Mouse (Mus musculus): ENCODE data around the gene Zmiz1. TPM values are rescaled to one million over a fixed set of nuclear protein-coding genes. Genes with fewer than 3 reads are reported as not detected.

Zmiz1 gene
- polyA plus RNA-seq, 1 experiment from 2014 or later = 6.1 TPM

DNA sequence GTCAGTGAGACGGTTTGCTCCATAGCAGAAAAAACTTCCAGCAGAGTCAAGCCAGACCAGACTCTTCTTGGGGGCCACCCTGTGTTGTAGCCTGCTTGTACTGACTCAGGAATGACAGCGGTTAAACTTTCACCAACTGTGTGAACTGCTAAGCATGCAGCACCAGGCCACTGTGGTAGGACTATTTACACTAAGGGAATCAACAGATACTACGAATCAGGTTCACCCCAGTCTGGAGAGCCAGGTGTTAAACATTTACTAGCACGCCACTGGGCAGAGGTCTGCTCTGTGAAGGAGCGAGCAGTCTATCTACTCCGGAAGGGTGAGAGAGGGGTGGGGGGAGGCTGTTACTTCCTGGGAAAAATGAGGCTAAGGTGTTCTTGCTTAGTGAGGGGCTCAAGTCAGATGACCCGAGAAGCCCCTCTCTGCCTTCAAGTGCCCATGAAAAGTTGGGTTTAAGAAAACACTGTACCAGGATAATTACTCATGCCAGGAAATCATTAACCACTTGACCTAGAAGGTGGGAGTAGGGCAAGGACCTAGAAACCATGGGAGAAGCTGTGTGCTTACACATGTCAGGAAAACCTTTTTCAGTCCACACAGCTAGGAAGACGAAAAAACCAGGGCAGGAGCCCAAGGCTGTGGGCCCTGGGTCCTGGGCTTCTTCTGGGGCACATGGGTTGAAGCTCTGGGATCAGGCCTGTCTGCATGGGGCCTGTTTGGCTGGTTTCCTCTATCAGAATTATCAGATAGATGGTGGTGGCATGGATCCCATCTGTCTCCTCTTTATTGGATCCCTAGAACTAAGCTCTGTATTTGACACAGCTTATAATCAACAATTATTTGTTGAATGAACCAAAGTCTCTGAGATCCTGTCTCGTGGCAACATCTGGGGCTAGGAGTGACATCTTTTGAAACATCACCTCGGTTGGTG lies 7.0 kb upstream of the Zmiz1 start:
- peak; percentile 86 for ATAC-seq (ENCODE audit: low read depth)
- peaks cover 17% of the 10 kb centered on the region for H3K4me1 ChIP-seq (ENCODE audit: control insufficient read depth, low read depth, low read length)
- H3K4me3 ChIP-seq (ENCODE audit: low read depth, low read length) = no peak overlapping the region
- WGBS (ENCODE audit: insufficient replicate concordance) = 33% methylated on average over 10 of the region's 10 CpGs
- H3K27ac ChIP-seq (ENCODE audit: low read length) = peak overlapping the region; percentile 85
- no peaks in the 10 kb centered on the region for H3K36me3 ChIP-seq (ENCODE audit: control insufficient read depth, insufficient read depth)
- peak overlapping the region; percentile 18; the same call in 1 of the 2 replicates for H3K4me2 ChIP-seq (ENCODE audit: low read depth, low read length)
- H3K9me3 ChIP-seq (replicated peaks; ENCODE audit: control insufficient read depth, low read length) = no peaks in the 10 kb centered on the region
- no peak overlapping the region for H3K9ac ChIP-seq (ENCODE audit: low read depth, low read length)
- H3K27me3 ChIP-seq (ENCODE audit: control insufficient read depth, insufficient read depth, low read depth, low read length) = peaks cover 11% of the 10 kb centered on the region

DNA sequence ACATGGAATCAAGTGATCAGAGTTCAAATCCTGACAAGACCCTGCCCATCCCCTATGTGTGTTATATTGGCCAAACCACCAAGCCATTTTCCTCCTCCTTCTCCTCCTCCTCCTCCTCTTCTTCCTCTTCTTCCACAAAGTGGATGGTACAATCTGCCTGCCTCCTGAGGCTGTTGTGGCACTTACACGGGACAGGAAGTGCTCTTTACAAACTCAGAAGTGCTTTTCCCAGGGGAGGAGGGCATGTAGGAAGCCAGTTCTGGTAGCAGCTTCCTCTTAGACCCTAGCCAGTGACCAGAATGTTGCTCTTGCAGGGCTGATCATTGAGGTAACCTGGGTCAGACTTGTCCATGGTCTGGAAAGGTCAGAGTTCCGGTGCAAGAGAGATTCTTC lies 6.4 kb upstream of the Zmiz1 start:
- ATAC-seq (ENCODE audit: low read depth) = no peak
- no peaks in the 10 kb centered on the region for H3K9me3 ChIP-seq (replicated peaks; ENCODE audit: control insufficient read depth, low read length)
- H3K27me3 ChIP-seq (ENCODE audit: control insufficient read depth, insufficient read depth, low read depth, low read length) = peaks cover 18% of the 10 kb centered on the region
- H3K4me1 ChIP-seq (ENCODE audit: control insufficient read depth, low read depth, low read length) = peaks cover 21% of the 10 kb centered on the region
- WGBS (ENCODE audit: insufficient replicate concordance) = 33% methylated on average over 2 of the region's 2 CpGs
- no peak overlapping the region for H3K4me3 ChIP-seq (ENCODE audit: low read depth, low read length)
- H3K27ac ChIP-seq (ENCODE audit: low read length) = peak overlapping the region; percentile 85
- H3K36me3 ChIP-seq (ENCODE audit: control insufficient read depth, insufficient read depth) = no peaks in the 10 kb centered on the region
- H3K9ac ChIP-seq (ENCODE audit: low read depth, low read length) = no peak overlapping the region
- H3K4me2 ChIP-seq (ENCODE audit: low read depth, low read length) = no peak overlapping the region

DNA sequence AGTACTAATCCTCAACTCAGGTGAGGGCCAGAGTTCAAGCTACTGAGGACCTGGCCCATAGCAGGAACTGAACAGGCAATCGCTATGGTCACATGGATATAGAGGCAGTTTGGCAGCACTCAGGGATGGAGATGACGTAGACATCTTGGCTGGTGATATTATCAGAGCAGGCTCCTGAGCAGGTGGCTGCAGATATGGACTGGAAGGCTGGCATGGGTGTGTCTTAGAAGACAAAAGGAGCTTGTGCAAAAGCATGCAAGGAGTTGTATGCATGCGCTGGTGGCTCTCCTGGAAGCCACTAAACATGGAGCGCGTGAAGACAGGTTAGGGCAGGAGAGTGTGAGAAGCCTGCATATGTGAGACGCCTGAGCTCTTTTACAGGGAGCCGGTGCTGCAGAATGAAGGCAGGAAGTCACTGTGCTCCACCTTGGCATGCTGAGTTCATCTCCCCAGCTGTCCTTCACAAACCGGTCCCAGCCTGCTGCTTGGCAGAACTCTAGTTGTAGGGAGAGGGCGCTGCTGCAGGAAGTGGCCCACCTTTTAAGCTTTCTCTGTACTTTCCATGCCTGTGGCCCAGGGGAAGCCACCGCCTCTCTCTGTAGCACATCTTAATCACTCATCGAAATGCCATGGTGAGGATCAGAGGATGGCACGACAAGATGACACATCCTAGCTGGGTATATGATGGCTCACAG lies 4.8 kb upstream of the Zmiz1 start:
- H3K27me3 ChIP-seq (ENCODE audit: control insufficient read depth, insufficient read depth, low read depth, low read length) = peaks cover 32% of the 10 kb centered on the region

DNA sequence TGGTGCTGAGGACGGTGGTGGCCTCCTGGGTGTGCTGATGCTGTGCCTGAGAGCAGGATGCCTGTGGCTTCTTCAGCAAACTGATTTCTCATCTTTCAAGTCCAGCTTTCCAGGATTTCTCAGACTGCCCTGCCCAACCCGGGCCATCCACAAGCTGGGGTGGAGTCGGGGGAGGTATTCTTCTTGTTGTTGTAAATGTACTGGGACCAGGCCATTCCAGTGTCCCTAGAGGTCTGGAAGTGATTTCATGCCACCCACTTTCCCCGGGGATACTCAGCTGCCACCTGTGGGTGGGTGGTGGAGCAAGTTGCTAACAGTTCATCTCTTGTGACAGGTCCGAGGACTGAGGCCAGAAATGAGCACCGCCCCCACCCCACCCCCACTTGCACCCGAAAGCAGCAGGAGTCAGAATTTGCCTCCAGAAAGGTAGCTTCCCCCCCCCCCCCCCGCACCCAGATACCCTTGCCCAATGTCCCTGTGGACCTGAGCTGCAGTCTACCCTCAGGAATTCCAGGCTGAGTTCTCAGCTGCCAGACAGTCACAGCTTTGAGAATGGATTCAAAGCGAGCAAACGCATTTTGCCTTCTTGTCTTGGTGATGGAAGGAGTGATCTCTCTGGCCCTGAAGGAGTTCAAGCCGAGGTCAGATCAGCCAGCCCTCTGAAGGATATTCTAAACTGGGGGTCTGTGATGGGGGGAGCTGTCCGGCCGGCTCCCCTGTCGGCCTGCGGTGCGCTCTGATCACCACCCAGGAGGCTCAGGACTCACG lies 2.1 kb upstream of the Zmiz1 start:
- 15% methylated on average over 16 of the region's 17 CpGs for WGBS (ENCODE audit: insufficient replicate concordance)
- Histone ChIP-seq H3K27me3 (ENCODE audit: control insufficient read depth, insufficient read depth, low read depth, low read length) (peaks cover 58% of the 10 kb centered on the region), H3K27ac (ENCODE audit: low read length) (peak overlapping the region; percentile 75)

More for the DNA sequence above, 4.8 kb upstream of the Zmiz1 start:
- Histone ChIP-seq H3K27ac (ENCODE audit: low read length) (no peak overlapping the region), H3K9me3 (replicated peaks; ENCODE audit: control insufficient read depth, low read length) (no peaks in the 10 kb centered on the region), H3K4me1 (ENCODE audit: control insufficient read depth, low read depth, low read length) (peaks cover 27% of the 10 kb centered on the region), H3K9ac (ENCODE audit: low read depth, low read length) (no peak overlapping the region), H3K4me2 (ENCODE audit: low read depth, low read length) (no peak overlapping the region), H3K36me3 (ENCODE audit: control insufficient read depth, insufficient read depth) (no peaks in the 10 kb centered on the region), H3K4me3 (ENCODE audit: low read depth, low read length) (no peak overlapping the region)
- WGBS (ENCODE audit: insufficient replicate concordance) = 55% methylated on average over 12 of the region's 12 CpGs
- ATAC-seq (ENCODE audit: low read depth) = no peak

DNA sequence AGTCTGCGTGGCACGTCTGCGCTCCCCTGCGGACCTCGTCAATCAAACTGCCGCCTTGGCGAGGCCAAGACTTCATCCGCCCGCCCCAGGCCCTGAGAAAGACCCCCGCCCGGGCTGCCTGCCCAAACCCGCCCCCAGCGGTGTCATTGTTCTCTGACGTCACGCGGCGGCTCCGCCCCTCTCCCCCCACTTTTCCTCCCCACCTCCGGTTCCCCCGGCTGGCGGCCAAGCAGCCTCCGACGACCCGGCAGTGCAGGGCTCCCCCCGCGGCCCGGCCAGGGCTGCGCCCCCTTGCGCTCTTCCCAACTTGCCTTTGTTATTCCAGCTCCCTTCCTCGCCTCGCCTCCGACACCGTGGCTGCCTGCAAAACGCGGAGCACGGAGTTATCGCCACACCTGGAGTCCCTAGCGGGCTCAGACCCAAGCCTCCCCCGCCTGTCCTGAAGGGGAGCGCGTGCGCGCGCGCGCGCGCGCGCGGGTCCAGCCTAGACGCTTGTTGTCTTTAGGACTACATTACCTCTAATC lies 1.5 kb upstream of the Zmiz1 start:
- H3K27ac ChIP-seq (ENCODE audit: low read length) = peak overlapping the region; percentile 75
- peaks cover 58% of the 10 kb centered on the region for H3K27me3 ChIP-seq (ENCODE audit: control insufficient read depth, insufficient read depth, low read depth, low read length)
- ATAC-seq (ENCODE audit: low read depth) = peak; percentile 68
- H3K9ac ChIP-seq (ENCODE audit: low read depth, low read length) = peak overlapping the region; percentile 61
- H3K4me2 ChIP-seq (ENCODE audit: low read depth, low read length) = peak overlapping the region; percentile 75
- under 1% methylated on average over 48 of the region's 52 CpGs for WGBS (ENCODE audit: insufficient replicate concordance)
- H3K4me3 ChIP-seq (ENCODE audit: low read depth, low read length) = peak overlapping the region; percentile 77
- H3K4me1 ChIP-seq (ENCODE audit: control insufficient read depth, low read depth, low read length) = peaks cover 30% of the 10 kb centered on the region
- no peaks in the 10 kb centered on the region for H3K36me3 ChIP-seq (ENCODE audit: control insufficient read depth, insufficient read depth)
- no peaks in the 10 kb centered on the region for H3K9me3 ChIP-seq (replicated peaks; ENCODE audit: control insufficient read depth, low read length)

More for the DNA sequence above, 2.1 kb upstream of the Zmiz1 start:
- Histone ChIP-seq H3K4me2 (ENCODE audit: low read depth, low read length) (peak overlapping the region; percentile 75), H3K4me1 (ENCODE audit: control insufficient read depth, low read depth, low read length) (peaks cover 26% of the 10 kb centered on the region), H3K9me3 (replicated peaks; ENCODE audit: control insufficient read depth, low read length) (no peaks in the 10 kb centered on the region), H3K9ac (ENCODE audit: low read depth, low read length) (peak overlapping the region; percentile 61), H3K4me3 (ENCODE audit: low read depth, low read length) (peak overlapping the region; percentile 77), H3K36me3 (ENCODE audit: control insufficient read depth, insufficient read depth) (no peaks in the 10 kb centered on the region)
- no peak for ATAC-seq (ENCODE audit: low read depth)

DNA sequence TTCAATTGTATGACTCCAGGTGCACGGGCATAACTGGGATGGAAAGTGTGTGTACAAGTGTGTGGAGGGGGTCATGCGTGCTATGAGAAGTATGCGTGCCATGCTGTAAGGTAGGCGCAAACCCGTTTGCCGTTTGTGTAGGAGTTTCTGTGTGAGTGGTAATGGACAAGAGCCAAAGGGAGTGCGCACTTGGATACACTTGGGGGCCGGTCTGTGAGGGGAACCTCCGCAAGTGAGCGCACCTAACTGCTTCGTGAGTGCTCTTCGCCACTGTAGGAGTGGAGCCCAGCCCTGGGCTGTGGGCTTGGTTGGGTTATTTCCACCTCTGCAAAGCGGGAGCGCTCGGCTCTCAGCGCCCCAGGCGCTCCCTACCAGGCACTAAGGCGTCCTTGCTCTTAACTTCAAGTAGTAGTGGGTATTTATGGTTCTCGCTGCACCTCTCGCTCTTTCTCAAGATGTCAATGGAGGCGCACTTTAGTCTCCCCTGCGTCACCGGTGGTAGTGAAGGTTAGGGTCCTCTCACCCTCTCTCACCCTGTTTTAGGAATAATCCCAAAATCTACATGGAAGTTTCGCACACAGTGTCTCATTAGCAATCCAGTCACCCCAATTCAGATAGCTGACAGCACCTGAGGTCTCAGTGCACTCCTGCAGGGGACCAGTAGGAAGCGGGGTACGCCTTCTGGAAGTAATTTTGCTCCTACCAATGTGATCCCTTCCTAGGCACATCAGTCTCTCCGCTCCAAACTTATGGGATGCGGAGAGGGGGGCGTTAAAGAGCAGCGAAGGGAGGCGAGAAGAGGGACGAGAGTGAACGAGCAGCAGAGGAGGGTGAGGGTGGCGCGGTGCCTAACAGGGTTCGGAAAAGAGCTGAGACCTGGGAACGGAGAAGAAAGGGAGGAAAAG lies 622 bp upstream of the Zmiz1 start:
- H3K36me3 ChIP-seq (ENCODE audit: control insufficient read depth, insufficient read depth) = no peaks in the 10 kb centered on the region
- H3K9ac ChIP-seq (ENCODE audit: low read depth, low read length) = peak overlapping the region; percentile 33
- peaks cover 31% of the 10 kb centered on the region for H3K4me1 ChIP-seq (ENCODE audit: control insufficient read depth, low read depth, low read length)

DNA sequence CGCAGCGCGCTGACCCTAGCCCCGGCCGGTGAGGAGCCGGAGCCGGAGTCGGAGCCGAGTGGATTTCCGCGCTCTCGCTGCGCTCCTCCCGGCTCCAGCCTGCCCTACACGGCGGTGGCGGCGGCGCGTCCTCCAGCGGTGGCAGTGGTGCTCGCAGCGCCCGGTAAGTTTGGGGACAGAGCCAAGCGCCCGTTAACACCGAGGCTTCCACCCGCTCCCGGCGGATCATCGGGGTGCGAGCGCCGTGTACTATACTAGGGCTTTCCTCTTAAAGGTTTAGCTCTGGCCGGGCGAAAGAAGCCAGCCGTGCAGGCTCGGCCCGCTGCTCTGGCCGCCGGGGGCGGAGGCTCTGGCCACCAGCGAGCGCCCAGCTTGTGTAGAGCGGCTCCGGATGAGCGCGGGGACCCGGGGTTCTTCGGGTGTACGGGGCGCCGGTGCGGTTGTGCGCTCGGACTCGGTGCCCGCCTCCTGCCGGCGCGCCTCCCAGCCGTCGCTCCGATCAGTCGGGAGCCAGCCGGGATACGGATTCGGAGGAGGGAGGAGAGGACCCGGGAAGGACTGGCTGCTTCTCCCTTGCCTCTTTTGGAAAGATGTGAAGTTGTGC lies 511 bp downstream of the Zmiz1 start:
- 0% methylated on average over 64 of the region's 69 CpGs for WGBS (ENCODE audit: insufficient replicate concordance)
- H3K4me1 ChIP-seq (ENCODE audit: control insufficient read depth, low read depth, low read length) = peaks cover 42% of the 10 kb centered on the region
- no peaks in the 10 kb centered on the region for H3K36me3 ChIP-seq (ENCODE audit: control insufficient read depth, insufficient read depth)
- ATAC-seq (ENCODE audit: low read depth) = peak; percentile 22
- H3K27ac ChIP-seq (ENCODE audit: low read length) = peak overlapping the region; percentile 93
- peak overlapping the region; percentile 77 for H3K9ac ChIP-seq (ENCODE audit: low read depth, low read length)
- peaks cover 58% of the 10 kb centered on the region for H3K27me3 ChIP-seq (ENCODE audit: control insufficient read depth, insufficient read depth, low read depth, low read length)
- peak overlapping the region; percentile 75 for H3K4me2 ChIP-seq (ENCODE audit: low read depth, low read length)
- H3K9me3 ChIP-seq (replicated peaks; ENCODE audit: control insufficient read depth, low read length) = no peaks in the 10 kb centered on the region
- H3K4me3 ChIP-seq (ENCODE audit: low read depth, low read length) = peak overlapping the region; percentile 77

More for the DNA sequence above, 622 bp upstream of the Zmiz1 start:
- no peak for ATAC-seq (ENCODE audit: low read depth)
- H3K4me2 ChIP-seq (ENCODE audit: low read depth, low read length) = peak overlapping the region; percentile 75
- H3K4me3 ChIP-seq (ENCODE audit: low read depth, low read length) = peak overlapping the region; percentile 77
- no peak overlapping the region for H3K27ac ChIP-seq (ENCODE audit: low read length)
- H3K27me3 ChIP-seq (ENCODE audit: control insufficient read depth, insufficient read depth, low read depth, low read length) = peaks cover 58% of the 10 kb centered on the region
- no peaks in the 10 kb centered on the region for H3K9me3 ChIP-seq (replicated peaks; ENCODE audit: control insufficient read depth, low read length)
- under 1% methylated on average over 37 of the region's 37 CpGs for WGBS (ENCODE audit: insufficient replicate concordance)

Data from liver, embryonic 16.5 days (tissue).